Mouse (Mus musculus): ENCODE results near the gene H2-K1. TPM values are rescaled to one million over a fixed set of nuclear protein-coding genes. Genes with fewer than 3 reads are reported as not detected.
A peak's percentile ranks its signal among the peaks of the same experiment; 100 is the strongest.
"Not testable (repeated sequence)": the region's sequence is repeated elsewhere in the genome, so short reads cannot be mapped to it uniquely, and the experiment has no call there.

The H2-K1 gene
- total RNA-seq, 2 experiments from 2014 or later, result 550 to 1,344 TPM

DNA sequence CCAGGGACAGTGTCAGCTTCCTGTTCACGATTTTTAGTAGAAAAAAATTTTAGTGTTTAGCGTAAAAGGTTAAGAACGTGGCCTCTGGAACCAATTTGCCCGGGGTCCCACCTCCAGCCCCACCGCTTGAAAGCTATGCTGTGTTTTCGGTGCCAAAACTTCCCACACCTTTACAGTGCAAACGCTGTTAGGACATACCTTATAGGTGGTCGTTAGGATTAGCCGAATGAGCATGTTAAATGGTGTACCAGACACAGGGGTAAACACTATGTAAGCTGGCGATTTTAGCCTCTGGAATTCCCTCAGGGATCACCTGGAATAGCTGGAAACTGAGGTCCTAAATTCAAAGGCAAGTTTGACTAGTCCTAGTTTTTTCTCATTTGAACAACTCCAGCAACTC, 43.8 kb downstream of the H2-K1 start:
- DNase-seq (ENCODE audit: low spot score in 2 of 2), result no peak

DNA sequence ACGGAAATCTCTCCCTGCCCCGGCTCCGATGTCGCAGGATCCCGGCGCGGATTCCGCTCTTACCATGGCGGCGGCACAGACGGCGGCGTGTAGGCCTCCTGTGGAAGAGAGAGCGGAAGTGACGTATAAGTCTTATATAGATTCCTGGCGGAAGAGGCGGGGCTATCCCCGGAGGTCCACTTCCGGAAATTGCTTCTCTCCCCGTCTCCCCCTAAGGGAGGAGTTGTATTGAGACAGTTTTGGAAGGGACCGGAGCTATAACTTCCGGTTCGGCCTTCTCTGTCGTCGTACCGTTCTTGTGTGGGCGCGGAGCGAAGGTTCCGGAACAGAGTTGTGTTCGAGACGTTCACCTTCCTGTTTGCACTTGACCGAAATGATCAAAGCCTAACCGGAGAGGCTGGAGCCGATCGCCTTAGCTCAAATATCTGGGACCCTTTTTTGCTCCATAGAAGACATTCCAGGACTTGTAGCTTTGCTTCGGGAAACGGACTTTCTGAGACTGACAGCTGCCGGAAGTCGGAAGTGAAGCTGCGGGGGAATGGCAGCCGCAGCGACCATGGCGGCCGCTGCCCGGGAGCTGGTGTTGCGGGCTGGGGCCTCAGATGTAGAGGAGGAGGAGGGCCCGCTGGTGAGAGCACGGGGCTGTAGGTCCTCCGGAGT, 44.5 kb downstream of the H2-K1 start, which contains the start of the genes Vps52 and Rps18:
Gene Vps52, plus strand, starts transcription at position 258 of the 660 bp plus-strand sequence.
Gene Rps18, minus strand, starts transcription at position 447 of the 660 bp plus-strand sequence.
- DNase-seq (ENCODE audit: low spot score in 2 of 2), result peak; percentile 92 to 95

DNA sequence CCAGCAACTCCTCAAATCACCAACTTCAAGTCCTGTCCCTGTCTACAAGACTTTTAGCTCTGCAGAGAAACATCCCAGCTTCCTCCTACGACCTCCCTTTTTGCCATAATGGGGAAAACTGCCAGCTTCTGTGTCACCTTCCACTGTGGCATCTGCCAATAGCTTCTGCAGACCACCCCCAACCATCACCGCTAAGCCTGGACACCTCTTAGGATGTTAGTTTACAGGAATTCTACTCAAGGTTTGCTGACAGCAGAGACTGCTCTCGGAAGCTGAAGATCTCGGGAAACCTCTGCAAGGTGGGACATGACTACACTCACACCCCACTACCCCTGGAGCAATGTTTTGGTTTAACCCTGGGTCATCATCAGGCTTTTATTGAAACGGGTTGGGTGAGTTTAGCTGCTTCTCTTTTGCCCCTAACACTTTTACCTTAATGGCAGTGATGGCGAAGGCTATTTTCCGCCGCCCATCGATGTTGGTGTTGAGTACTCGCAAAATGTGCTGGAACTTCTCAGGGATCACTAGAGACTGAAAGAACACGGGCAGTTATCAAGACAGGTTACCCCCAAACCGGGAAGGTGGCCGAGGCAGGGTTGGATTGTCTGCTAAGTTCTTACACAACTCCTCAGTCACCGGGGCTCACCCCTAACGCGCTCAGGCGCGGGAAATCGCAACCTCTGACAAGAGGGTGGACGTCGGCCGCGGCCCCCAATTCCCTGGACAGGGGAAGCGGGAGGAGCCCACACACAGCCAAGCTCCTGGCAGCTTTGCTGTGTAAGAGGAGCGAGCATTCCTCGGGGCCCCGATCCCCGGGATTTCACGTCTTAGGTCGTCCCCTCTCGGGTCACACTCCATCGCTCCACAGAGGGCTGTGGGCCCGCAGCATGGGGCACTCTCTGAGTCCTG, 45.2 kb downstream of the H2-K1 start:
- peak in 1 of 2 experiments; percentile 56 for DNase-seq (ENCODE audit: low spot score in 2 of 2)

DNA sequence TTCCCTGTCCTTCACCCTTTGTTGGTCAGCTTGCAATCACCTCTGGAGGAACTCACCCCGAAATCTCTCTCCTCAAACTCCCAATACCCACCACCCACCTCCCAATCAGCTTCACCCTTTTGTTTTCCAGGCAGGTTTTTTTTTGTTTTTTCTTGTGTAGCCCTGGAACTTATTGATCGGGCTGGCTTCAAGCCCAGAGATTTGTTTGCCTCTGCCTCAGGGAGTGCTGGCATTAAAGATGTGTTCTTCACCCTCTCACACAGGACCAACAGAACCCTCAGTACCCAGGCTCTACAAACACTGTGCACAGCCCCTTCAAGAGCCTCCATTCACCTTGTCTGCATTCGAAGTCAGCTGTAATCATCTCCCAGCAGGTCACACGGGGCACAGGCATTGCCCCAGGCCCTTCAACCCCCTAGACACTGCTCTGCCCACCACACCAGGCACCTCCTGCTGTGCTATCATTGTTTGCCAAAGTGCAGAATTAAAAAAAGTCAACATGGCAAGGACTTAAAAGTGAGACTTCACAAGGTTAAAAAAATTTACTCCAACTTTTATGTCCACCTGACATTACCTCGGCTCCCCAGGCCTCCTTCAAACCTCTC, 46.1 kb downstream of the H2-K1 start:
- DNase-seq (ENCODE audit: low spot score in 2 of 2), result no peak

DNA sequence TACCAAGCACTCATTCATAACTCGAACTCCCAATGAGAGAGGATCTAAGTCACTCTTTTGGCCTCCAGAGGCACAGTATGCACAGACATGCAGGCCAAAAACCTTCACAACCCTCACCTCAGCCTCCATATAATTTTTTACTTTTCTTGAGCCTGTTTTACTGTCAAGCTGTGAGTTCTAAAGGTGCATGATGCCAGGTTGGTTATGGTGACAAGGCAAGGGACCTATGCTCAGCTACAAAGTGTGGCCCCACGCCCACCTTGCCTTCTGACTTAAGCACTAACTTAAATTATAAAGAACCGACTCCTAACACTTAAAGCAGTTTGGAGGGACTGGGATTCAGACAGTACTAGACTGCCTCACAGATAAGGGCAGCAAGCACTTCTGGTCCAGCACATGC, 46.8 kb downstream of the H2-K1 start:
- DNase-seq (ENCODE audit: low spot score in 2 of 2), result no peak

DNA sequence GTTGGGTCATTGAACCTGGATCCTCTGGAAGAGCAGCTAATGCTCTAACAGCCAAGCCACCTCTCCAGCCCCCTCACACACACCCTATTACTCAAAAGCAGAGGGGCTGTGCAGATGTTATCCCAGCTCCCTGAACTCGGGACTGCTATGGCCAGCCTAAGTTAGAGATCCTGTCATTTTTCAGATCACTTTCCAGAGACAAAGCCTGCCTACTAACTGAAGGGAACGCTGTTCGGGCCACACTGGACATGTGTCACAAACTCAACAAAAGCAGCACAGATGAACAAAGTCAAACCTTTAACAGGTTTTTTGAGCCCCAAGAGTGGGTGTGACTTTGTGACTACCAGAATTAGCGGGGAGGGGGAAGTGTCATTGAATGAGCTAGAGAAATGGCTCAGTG, 47.3 kb downstream of the H2-K1 start:
- no peak for DNase-seq (ENCODE audit: low spot score in 2 of 2)

DNA sequence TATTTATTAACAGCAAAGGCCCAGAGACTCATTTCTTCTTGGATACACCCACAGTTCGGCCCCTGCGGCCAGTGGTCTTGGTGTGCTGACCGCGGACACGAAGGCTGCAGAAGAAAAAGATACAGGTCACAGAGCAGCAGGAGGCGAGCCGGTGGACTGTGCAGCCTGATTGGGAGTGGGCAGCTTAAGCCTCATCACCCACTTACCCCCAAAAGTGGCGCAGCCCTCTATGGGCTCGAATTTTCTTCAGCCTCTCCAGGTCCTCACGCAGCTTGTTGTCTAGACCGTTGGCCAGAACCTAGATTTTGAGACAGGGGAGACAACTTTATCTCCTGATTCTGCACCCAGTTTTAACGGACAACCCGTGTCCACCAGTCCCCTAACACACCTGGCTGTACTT, 48.1 kb downstream of the H2-K1 start:
- not testable (repeated sequence) for DNase-seq (ENCODE audit: low spot score in 2 of 2)

DNA sequence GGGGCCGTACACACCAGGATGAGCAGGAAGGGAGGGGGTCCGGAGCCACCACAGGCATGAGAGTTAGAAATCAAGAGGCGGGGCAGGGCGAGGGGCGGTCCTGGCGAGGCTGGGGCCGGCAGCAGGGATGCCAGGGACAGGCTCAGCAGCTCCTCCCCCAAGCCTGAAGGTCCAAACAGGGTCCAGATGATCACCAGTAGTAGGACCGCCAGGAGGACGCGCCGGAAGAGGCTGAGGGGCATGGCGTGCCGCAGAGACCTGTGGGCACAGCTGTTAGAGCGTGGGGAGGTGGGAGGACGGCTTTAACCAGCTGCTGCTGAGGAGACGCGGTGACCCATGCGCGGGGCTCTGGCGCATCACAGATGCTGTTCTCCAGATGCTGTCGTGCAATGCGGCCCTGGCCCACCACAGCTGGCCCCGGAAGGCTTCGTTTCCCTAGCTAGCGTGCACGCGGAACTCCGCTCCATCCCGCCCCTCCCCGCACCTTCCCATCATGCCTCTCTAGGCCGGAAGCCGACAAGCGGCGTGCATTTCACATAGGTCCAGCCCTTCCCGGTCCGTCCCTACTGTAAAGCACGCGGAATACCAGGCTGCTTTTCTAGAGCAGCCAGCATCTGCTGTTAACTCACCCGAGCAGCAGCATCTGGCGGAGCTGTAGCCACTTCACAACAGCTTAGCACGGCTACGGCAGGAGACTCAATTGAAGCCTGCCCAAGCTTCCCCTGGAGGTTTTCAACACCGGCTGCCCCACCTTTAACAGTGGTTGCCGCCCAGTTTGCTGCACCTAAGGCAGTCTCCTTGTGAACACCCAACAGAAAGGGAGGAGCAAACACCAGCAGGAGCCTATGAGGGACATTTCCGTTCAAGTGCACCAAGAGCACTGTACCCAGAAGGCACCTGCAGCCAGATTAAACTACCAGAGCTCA, 48.9 kb downstream of the H2-K1 start, which contains the start of gene B3galt4:
Gene B3galt4, minus strand, starts transcription at position 468 of the 926 bp plus-strand sequence.
- peak; percentile 64 to 66 for DNase-seq (ENCODE audit: low spot score in 2 of 2)

DNA sequence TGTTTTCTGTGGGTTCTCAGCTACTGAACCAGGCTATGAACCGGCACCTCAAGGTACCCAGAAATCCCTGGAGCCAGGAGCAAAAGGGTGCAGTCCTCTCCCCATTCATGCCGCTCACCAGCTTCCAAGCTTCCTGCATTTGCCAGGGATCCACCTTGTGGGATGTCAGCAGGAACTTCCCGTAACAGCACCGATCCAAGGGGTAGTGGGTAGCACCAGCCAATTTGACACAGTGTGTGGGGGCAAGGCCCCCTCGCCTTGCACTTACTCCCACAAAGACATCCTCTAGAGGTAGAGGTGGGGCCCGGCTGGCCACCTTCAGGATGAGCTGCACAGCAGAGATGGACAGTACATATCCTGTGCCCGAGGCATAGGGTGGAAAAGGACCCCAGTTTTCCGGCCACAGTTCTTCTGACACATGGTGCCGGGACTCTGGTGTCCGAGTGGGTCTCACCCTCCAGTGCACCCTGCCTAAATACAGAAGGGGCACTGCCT, 50.0 kb downstream of the H2-K1 start:
- peak in 1 of 2 experiments; percentile 22 for DNase-seq (ENCODE audit: low spot score in 2 of 2)

DNA sequence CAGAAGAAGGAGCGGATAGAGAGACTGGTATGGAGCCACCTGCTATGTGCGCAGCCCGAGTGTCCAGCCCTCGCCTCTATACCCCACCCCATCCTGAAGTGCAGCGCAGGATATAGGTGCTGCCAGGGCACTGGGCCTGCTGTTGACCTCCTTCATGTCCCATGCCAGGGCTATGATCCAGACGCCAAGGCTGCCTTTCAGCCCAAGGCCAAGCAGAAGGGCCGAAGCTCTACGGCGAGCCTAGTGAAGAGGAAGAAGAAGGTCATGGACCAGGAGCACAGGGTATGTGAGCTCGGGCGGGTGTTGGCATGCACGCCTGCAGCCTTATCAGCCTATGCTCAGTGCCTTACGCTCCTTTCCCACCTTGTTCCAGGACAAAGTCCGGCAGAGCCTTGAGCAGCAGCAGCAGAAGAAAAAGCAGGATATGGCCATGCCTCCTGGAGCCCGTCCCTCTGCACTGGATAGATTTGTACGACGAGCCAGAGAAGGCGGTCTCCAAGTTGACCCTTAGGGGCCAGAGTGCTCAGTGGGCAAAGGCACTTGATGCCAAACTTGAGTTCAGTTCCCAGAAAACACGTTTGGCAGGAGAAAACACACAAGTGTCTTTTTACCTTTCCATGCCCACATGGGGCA, 51.1 kb downstream of the H2-K1 start:
- peak in 1 of 2 experiments; percentile 22 for DNase-seq (ENCODE audit: low spot score in 2 of 2)

DNA sequence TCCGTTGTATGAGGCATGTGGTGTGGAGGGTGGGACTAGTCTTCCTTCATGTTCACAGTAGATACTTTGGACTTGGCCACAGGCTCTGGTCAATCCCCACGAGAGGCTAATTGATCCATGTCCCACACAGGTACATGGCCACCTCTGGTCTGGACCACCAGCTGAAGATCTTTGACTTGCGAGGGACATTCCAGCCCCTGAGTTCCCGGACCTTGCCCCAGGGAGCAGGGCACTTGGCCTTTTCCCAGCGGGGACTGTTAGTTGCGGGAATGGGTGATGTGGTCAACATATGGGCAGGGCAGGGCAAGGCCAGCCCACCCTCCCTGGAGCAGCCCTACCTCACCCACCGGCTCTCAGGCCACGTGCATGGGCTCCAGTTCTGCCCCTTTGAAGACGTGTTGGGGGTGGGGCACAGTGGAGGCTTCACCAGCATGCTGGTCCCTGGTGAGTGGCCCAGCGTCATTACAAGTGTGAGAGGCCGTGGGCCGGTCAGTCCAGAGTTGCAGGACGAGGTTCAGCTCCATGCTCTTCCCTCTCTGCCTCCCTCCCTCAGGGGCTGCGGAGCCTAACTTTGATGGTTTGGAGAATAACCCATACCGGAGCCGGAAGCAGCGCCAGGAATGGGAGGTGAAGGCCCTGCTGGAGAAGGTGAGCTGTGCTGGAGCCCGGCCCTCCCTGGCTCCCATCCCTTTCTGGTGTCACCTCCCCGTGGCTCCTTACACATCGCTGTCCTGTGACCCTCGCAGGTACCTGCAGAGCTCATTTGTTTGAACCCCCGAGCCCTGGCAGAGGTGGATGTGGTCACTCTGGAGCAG, 51.9 kb downstream of the H2-K1 start:
- DNase-seq (ENCODE audit: low spot score in 2 of 2), result peak in 1 of 2 experiments; percentile 21

DNA sequence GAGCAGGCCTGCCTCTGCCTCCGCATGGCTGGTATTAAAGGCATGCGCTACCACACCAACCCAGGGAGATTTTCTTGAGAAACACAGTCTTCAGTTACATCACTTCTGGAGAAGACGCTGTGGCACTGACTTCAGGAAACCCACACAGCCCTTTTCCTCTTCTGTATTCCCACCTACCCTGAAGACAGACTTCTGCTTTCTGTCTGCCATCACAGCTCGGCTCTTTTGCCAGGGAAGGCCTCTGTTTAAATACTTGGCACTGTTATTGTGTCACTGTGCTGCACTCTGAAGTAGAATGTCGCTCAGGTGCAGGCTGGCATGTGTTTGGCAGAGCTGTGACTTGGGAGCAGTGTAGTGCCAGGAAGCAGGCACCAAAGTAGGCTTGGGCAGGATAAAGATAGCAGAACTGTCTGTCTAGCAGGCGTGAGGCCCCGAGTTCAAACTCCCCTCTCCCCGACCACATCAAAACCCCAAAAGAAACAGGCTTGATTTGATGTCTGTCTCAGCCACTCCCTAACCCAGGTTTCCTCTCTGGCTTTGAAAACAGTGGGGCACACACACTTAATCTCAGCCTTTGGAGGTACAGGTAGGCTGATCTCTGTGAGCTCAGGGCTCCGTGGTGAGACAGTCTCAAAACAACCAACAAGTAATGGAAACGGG, 52.6 kb downstream of the H2-K1 start:
- no peak for DNase-seq (ENCODE audit: low spot score in 2 of 2)

Small RNA genes within 50 kb of the gene (microRNA-seq; reads per million reads assigned to microRNA genes)
- 0 to 0.61 reads per million in 2 experiments for gene Mir219a-1 (ENCODE audit: borderline number of aligned reads in 2 of 2)
- gene Mir219c (ENCODE audit: borderline number of aligned reads in 2 of 2), result 0 reads per million in 2 experiments

Other genes with a start within 250 kb of the H2-K1 start
- 100 to 1,000 TPM; 208 to 255 TPM for gene Rab11b, start 239.8 kb downstream of the H2-K1 start, total RNA-seq (2021)
- 100 to 1,000 TPM in 1 of 2 experiments, 10 to 100 TPM in 1; 47.8 to 111 TPM for gene Angptl4, start 218.5 kb downstream of the H2-K1 start, total RNA-seq (2021)
- 10 to 100 TPM; 66.2 to 93.4 TPM for gene Kank3, start 189.8 kb downstream of the H2-K1 start, total RNA-seq (2021)
- gene Rps28, start 175.8 kb downstream of the H2-K1 start, total RNA-seq (2021), result 1,000 to 10,000 TPM; 1,292 to 1,451 TPM
- 100 to 1,000 TPM; 487 to 498 TPM for gene Ndufa7, start 175.8 kb downstream of the H2-K1 start, total RNA-seq (2021)
- 10 to 100 TPM; 24.0 to 39.7 TPM for gene Cd320, start 157.3 kb downstream of the H2-K1 start, total RNA-seq (2021)
- gene Gm7029, start 126.5 kb downstream of the H2-K1 start, total RNA-seq (2021), result not detected
- 1 to 10 TPM in 1 of 2 experiments, under 1 TPM in 1; 0.86 to 1.8 TPM for gene Kifc1, start 109.7 kb downstream of the H2-K1 start, total RNA-seq (2021)
- gene Platr17, start 95.2 kb downstream of the H2-K1 start, total RNA-seq (2021), result not detected
- gene Daxx, start 90.9 kb downstream of the H2-K1 start, total RNA-seq (2021), result 10 to 100 TPM; 25.5 to 29.7 TPM
- 100 to 1,000 TPM; 179 to 234 TPM for gene Tapbp, start 84.4 kb downstream of the H2-K1 start, total RNA-seq (2021)
- 10 to 100 TPM; 20.3 to 23.3 TPM for gene Zbtb22, start 84.4 kb downstream of the H2-K1 start, total RNA-seq (2021)
- gene Rgl2, start 70.8 kb downstream of the H2-K1 start, total RNA-seq (2021), result 10 to 100 TPM; 42.8 to 46.3 TPM
- 10 to 100 TPM; 79.6 to 90.7 TPM for gene Pfdn6, start 60.0 kb downstream of the H2-K1 start, total RNA-seq (2021)
- 10 to 100 TPM; 29.2 to 35.7 TPM for gene Wdr46, start 59.7 kb downstream of the H2-K1 start, total RNA-seq (2021)
- gene B3galt4, start 48.9 kb downstream of the H2-K1 start, total RNA-seq (2021), result 1 to 10 TPM; 3.9 to 5.0 TPM
- 10 to 100 TPM; 51.1 to 53.5 TPM for gene Vps52, start 44.5 kb downstream of the H2-K1 start, total RNA-seq (2021)
- 100 to 1,000 TPM; 672 to 676 TPM for gene Rps18, start 44.3 kb downstream of the H2-K1 start, total RNA-seq (2021)
- 10 to 100 TPM; 43.9 to 45.5 TPM for gene Ring1, start 24.3 kb upstream of the H2-K1 start, total RNA-seq (2021)
- gene H2-Ke6, start 27.7 kb upstream of the H2-K1 start, total RNA-seq (2021), result 100 to 1,000 TPM; 246 to 274 TPM
- gene Slc39a7, start 31.3 kb upstream of the H2-K1 start, total RNA-seq (2021), result 100 to 1,000 TPM; 131 to 156 TPM
- gene Rxrb, start 31.5 kb upstream of the H2-K1 start, total RNA-seq (2021), result 10 to 100 TPM; 55.9 to 58.2 TPM
- gene Col11a2, start 39.1 kb upstream of the H2-K1 start, total RNA-seq (2021), result 1 to 10 TPM; 1.4 to 1.9 TPM
- under 1 TPM; 0.36 to 0.54 TPM for gene H2-Oa, start 92.0 kb upstream of the H2-K1 start, total RNA-seq (2021)
- 10 to 100 TPM; 14.7 to 21.0 TPM for gene H2-DMa, start 119.2 kb upstream of the H2-K1 start, total RNA-seq (2021)
- gene Brd2, start 122.3 kb upstream of the H2-K1 start, total RNA-seq (2021), result 100 to 1,000 TPM; 199 to 244 TPM
- gene H2-DMb2, start 143.0 kb upstream of the H2-K1 start, total RNA-seq (2021), result 1 to 10 TPM; 2.0 to 3.8 TPM
- gene H2-DMb1, start 152.7 kb upstream of the H2-K1 start, total RNA-seq (2021), result 10 to 100 TPM in 1 of 2 experiments, 1 to 10 TPM in 1; 8.5 to 13.3 TPM
- 10 to 100 TPM; 13.8 to 24.9 TPM for gene Tap1, start 187.2 kb upstream of the H2-K1 start, total RNA-seq (2021)
- 10 to 100 TPM; 15.2 to 31.6 TPM for gene Psmb9, start 187.4 kb upstream of the H2-K1 start, total RNA-seq (2021)
- gene Psmb8, start 197.4 kb upstream of the H2-K1 start, total RNA-seq (2021), result 10 to 100 TPM; 36.2 to 74.2 TPM
- 10 to 100 TPM; 51.6 to 60.9 TPM for gene Tap2, start 203.2 kb upstream of the H2-K1 start, total RNA-seq (2021)
- gene H2-Ob, start 238.6 kb upstream of the H2-K1 start, total RNA-seq (2021), result under 1 TPM; 0.40 to 0.99 TPM

Data from adrenal gland, adult 18-20 months (tissue).